Mouse (Mus musculus) gastrocnemius, adult 8-10 months (tissue): Measurements from ENCODE around the gene Lrrc38. TPM values are rescaled to one million over a fixed set of nuclear protein-coding genes. Genes with fewer than 3 reads are reported as not detected.
"Not testable (repeated sequence)": the region's sequence is repeated elsewhere in the genome, so short reads cannot be mapped to it uniquely, and the experiment has no call there.

Experiments
- DNase-seq, 2 experiments: peaks; one replicate each; pipeline ENCODE4 v3.0.0; 2022; ENCODE audit warnings: low spot score in 2 of 2
- total RNA-seq, 4 experiments: library from RNA; stranded (reverse); gene quantifications; 2 replicates each; pipeline ENCODE4 v1.2.4; 2022

The Lrrc38 gene
- total RNA-seq = 10 to 100 TPM; 19.6 to 40.5 (median 28.9) TPM

- peak; percentile 61 to 78 for DNase-seq
These were observed at the start of gene Lrrc38 for GRCm38 (mm10) chr4:143349484-143349906. Gene Lrrc38 (plus strand): TSS chr4:143349757.

DNA sequence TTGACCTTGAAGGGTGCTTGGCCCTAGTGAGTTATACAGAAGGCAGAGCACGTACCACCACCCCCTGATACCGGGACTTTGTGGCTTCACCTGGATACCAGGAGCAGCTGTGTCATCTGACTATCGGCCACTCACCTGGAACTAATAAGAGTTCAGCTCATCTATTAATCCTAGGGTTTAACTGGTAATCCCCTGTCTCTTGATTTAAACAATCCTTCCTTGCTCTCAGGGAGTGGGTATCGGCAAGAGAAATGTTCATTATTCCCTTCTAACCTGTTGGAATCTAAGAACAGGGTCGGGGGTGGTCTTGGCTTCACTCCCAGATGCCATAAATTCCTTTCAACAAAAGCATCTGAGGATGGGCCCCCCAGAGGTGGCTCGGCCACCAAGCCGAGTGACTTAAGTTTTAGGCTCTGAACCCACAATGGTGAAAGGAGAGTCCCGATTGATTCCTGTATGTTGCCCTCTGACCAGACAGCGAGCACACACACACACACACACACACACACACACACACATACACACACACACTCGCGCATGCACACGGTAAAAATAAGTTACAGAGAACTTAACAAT is 49.4 kb upstream of the Lrrc38 start:
- no peak for DNase-seq

GRCm38 (mm10) chr4:143301042-143301441 is 48.5 kb upstream of the Lrrc38 start:
- DNase-seq = no peak

DNA sequence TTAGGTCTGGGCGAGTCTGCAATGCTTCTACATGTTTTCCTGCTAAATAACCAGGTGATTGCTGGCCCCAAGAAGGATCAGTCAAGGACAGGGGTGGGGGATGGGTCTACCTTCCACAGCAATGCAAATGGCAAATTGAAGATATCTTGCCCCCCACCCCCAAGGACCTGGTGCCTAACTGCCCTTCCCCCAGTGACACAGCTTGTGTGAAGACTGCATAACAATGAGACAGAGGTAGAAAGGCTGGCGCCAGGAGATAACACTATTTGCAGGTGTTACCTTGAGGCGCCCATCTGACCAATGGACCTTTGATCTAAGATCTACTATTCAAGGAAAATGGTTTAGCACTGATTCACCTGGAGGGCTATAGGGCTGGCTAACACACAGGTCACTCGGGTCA is 47.7 kb upstream of the Lrrc38 start:
- no peak for DNase-seq

DNA sequence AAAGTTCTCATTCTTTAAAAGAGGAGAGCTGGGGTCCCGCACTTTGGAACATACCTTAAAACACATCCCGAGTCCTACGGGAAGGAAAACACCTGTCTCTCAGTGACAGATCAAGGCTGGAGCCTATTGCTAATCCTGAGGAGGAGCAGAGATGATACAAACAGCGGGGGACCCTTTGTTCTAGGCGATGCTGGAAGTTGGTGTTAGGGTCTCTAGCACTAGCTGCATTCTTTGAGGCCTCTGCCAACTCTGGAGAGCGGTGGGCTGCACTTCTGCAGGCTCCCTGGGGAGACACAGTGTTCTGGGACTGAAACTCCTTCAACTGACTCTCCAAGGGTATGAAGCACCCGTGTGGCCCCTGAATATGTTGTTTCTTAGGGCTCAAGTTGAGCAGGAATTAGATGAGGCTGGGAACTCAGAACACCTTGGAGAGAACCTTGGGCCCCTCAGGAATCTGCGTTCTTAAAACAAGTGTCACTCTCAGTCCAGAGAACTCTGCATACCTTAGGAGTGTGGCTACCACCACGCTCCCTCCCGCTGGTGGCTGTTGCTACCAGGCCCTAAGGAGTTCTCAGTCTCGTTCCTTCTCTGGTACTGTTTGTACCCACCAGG is 47.2 kb upstream of the Lrrc38 start:
- DNase-seq = no peak

- DNase-seq = no peak
These were observed 44.5 kb upstream of the Lrrc38 start for GRCm38 (mm10) chr4:143305031-143305430.

GRCm38 (mm10) chr4:143305987-143306772 is 43.4 kb upstream of the Lrrc38 start:
- DNase-seq = no peak

GRCm38 (mm10) chr4:143311341-143311740 is 38.2 kb upstream of the Lrrc38 start:
- DNase-seq = peak in 1 of 2 experiments; percentile 39

DNA sequence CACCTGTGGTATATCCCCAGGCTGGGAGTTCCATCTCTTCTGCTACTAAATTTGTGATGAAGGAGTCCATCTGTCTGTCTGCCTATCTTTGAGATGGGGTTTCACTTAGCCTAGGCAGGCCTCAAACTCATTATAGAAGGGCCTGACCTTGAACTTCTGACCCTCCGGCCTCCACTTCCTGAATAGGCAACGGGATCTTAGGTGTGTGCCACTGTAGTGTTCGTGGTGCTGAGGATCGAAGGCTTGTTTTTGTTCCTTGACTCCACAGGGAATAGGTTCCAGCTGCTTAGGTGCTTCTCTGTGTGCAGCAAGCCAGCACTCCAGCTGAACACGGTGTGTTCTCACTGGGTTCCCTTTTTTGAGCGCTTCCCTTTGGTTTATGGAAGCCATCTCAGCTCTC is 36.3 kb upstream of the Lrrc38 start:
- no peak for DNase-seq

- no peak for DNase-seq
These were observed 25.2 kb upstream of the Lrrc38 start for GRCm38 (mm10) chr4:143324176-143324924.

DNA sequence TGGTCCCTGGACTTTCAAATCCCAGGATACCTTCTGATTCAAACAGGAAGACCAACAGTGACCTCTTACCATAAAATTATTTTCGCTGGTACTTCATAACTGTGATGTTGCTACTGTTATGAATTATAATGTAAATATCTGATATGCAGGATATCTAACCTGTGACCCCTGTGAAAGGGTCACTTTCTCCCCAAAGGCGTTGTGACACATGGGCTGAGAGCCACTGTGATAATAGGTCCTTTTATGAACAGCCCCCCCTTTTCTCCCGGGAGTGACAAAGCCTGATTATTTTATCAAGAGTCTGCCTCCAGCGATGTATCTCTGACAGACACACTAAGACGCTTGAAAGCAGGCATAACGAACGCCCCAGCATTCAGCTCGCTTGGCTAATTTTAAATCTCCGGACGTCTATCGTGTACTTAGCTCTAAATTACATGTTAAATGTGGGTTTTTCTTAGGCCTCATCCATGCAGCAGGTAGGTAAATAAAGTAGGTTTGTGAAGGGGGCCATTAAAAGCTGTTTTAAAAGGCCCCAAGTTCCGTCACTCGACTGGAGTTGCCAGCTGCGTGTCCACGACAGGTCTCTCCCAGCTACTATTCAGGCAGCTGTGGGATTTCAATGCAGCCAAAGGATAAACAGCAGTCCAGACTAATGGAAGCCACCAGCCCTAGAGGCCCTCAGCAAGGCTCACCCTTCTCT is 24.5 kb upstream of the Lrrc38 start:
- DNase-seq = no peak

DNA sequence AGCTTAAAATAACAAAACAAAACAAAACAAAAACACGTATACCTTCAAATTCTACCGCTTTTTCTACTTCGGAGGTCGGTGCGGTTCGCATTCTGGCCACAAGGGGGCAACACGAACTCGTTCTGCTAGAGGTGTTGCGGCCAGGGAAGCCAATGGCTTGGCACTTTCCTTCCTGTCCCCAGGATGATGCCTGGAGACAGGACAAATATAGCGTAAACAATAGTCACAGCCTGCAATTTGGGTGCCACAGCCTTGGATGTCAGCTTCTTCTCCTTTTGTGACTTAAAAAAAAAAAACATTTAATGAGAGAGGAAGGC is 24.0 kb upstream of the Lrrc38 start:
- peak; percentile 50 to 66 for DNase-seq

GRCm38 (mm10) chr4:143330566-143330965 is 19.0 kb upstream of the Lrrc38 start:
- peak; percentile 44 to 47 for DNase-seq

DNA sequence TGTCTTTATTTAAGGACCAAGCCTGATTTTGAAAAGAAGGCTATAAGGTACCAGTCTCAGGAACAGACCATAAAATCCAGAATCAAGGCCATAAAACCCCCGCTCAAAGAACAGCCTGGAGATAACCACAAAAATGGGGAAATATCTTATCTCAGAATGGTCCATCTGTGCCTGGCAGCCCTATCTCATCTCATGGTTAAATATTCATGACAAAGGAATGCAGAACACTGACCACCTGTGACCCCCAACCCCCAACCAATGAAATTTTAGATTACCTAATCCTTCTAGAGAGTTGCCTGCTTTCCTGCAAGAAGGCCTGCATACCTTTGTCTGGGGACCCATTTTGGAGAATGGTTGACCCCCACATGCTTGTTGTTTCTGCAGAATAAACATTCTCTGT is 17.8 kb upstream of the Lrrc38 start:
- DNase-seq = no peak

GRCm38 (mm10) chr4:143334145-143334544 is 15.4 kb upstream of the Lrrc38 start:
- no peak for DNase-seq

DNA sequence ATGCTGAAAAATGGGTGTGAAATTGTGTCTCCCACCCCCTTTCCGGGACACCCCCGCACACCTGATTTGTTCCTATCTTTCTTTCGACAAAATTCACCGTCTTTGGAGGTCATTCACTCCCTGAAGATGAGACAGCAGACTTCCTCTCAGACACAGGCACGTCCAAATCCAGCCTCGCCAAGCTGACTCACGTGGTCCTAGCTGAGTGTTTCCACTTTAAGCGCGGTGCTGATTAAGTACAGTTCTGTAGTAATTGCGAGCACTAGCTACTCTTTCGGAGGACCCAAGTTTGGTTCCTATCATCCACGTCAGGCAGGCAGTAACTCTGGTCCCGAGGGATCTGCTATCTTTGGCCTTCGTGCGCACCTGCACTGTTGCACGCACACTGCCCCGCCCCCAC is 14.6 kb upstream of the Lrrc38 start:
- no peak for DNase-seq

DNA sequence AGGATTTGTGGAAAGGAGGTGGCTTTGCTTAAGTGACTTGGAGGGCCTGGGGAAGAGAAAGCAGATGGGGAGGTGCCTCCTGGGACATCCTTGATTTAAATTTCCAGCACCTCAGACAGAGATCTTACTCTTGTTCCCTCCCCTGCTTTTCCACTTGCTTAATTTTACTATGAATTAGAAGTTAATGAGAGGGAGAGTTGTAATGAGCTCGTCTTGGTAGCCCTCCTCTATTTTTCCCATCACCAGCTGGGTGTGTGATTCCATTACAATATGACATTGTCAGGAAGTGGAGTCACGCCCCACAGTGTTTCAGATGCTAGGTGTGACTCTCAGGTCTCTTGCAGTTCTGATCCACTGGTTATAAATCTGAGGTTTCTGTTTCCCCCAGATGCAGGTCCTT is 13.5 kb upstream of the Lrrc38 start:
- DNase-seq = no peak

DNA sequence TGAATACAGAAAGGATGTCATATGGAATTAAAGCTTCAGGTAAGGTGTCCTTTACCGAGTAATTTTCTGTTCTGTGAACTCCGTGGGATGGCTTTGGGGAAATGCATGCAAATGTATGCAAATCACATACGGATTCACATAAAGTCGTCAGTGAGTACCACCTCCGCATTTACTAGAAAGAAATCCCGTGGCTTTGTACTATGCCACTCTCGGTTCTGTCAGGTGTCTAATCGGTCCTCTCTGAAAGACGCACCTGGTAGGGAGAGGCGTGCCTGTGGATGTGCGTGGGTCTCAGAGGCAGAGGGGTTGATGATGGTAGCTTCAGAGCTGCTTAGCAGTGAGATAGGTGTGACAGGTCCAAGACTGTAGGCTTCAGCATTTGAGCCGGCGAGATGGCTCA is 9.7 kb upstream of the Lrrc38 start:
- no peak for DNase-seq

GRCm38 (mm10) chr4:143341470-143341869 is 8.1 kb upstream of the Lrrc38 start:
- DNase-seq = no peak

DNA sequence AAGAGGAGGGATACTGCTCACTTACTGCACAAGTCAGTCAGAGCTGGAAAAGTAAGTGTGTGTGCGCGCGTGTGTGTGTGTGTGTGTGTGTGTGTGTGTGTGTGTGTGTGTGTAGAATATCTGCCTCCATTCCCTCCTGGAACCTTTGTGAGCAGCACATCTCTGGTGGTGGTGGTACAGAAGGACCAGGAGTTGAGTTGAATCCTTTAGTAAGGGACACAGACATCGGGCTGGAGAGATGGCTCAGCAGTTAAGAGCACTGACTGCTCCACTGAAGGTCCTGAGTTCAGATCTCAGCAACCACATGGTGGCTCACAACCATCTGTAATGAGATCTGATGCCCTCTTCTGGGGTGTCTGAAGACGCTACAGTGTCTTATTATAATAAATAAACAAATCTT is 4.1 kb upstream of the Lrrc38 start:
- not testable (repeated sequence) for DNase-seq

DNA sequence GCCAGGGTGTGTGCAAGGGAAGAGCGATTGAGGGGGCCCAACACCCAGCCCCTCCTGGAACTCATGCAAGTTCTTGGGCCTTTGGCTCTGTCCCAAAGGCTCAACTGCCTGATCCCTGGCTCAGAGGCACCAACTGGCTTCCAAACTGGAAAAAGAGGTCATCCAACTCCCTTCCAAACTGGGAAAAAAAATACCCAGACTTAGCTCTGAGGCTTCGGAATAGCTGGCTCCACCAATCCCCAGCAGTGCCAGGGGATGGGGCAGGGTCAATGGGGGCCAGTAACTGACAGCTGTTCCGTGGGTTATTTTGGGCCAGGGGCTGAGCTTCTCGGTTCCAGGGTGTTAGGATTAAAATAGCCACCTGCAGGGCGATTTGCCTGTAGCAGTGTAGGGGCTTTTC is 879 bp upstream of the Lrrc38 start:
- peak; percentile 67 to 80 for DNase-seq
